Mouse (Mus musculus) intestine, postnatal 0 days (tissue): ENCODE measurements around the gene Phf20. TPM values are rescaled to one million over a fixed set of nuclear protein-coding genes. Genes with fewer than 3 reads are reported as not detected.
A peak's percentile ranks its signal among the peaks of the same experiment; 100 is the strongest.

ENCODE experiments used
- ATAC-seq: fragments of 200-750 bp; cut with Nextera tagmentation; 2 replicates; pipeline ENCODE4 v1.8.0; 2017; ENCODE audit warnings: mild to moderate bottlenecking, moderate TSS enrichment, moderate library complexity
- H3K27ac ChIP-seq: fragments of 300-500 bp; sonication (generic); 2 replicates; pipeline ENCODE4 v1.5.1; 2014; ENCODE audit warnings: mild to moderate bottlenecking, low read depth, low read length, moderate library complexity
- H3K27me3 ChIP-seq: fragments of 300-500 bp; sonication (generic); replicated peaks from 2 replicates; pipeline ENCODE4 v1.6.1; 2014; ENCODE audit warnings: low read length, mixed read lengths; ENCODE audit not compliant: control insufficient read depth, insufficient read depth
- H3K36me3 ChIP-seq: fragments of 300-500 bp; sonication (generic); 2 replicates; pipeline ENCODE4 v1.6.1; 2014; ENCODE audit warnings: mild to moderate bottlenecking, moderate library complexity; ENCODE audit not compliant: control insufficient read depth, insufficient read depth
- H3K4me1 ChIP-seq: fragments of 300-500 bp; sonication (generic); replicated peaks from 2 replicates; pipeline ENCODE4 v1.6.1; 2014; ENCODE audit warnings: antibody characterized with exemption, low read length, mixed read lengths; ENCODE audit not compliant: control insufficient read depth, insufficient read depth
- H3K4me2 ChIP-seq: fragments of 300-500 bp; sonication (generic); replicated peaks from 2 replicates; pipeline ENCODE4 v1.6.1; 2014; ENCODE audit warnings: low read depth, mild to moderate bottlenecking, moderate library complexity
- H3K4me3 ChIP-seq: fragments of 300-500 bp; sonication (generic); 2 replicates; pipeline ENCODE4 v1.5.1; 2014; ENCODE audit warnings: low read depth, low read length
- H3K9ac ChIP-seq: fragments of 300-500 bp; sonication (generic); 2 replicates; pipeline ENCODE4 v1.6.1; 2014; ENCODE audit warnings: mild to moderate bottlenecking, low read depth, low read length
- H3K9me3 ChIP-seq: fragments of 300-500 bp; sonication (generic); 2 replicates; pipeline ENCODE4 v1.6.1; 2016; ENCODE audit warnings: mixed run types; ENCODE audit not compliant: control insufficient read depth
- CTCF ChIP-seq: sonication (generic); IDR thresholded peaks from 2 replicates; pipeline ENCODE4 v1.5.1; 2016; ENCODE audit warnings: low read depth, mild to moderate bottlenecking, control low read depth, antibody characterized with exemption, moderate library complexity
- WGBS: fragments of 180-500 bp; shearing (Covaris S2); extraction: QIAGEN DNeasy Blood & Tissue Kit; methylation state at CpG from one replicate; pipeline ENCODE4 v1.1.7; 2014; 5-methylcytosine and 5-hydroxymethylcytosine counted together
- polyA plus RNA-seq: library from polyadenylated mRNA; unstranded; fragments of >200 nt; fragmentation: Nextera tagmentation; extraction: Ambion mirVana; gene quantifications from 2 replicates; pipeline ENCODE4 v1.2.1, GENCODE M21; 2015

The Phf20 gene
- polyA plus RNA-seq, 1 experiment from 2014 or later = 20.9 TPM

DNA sequence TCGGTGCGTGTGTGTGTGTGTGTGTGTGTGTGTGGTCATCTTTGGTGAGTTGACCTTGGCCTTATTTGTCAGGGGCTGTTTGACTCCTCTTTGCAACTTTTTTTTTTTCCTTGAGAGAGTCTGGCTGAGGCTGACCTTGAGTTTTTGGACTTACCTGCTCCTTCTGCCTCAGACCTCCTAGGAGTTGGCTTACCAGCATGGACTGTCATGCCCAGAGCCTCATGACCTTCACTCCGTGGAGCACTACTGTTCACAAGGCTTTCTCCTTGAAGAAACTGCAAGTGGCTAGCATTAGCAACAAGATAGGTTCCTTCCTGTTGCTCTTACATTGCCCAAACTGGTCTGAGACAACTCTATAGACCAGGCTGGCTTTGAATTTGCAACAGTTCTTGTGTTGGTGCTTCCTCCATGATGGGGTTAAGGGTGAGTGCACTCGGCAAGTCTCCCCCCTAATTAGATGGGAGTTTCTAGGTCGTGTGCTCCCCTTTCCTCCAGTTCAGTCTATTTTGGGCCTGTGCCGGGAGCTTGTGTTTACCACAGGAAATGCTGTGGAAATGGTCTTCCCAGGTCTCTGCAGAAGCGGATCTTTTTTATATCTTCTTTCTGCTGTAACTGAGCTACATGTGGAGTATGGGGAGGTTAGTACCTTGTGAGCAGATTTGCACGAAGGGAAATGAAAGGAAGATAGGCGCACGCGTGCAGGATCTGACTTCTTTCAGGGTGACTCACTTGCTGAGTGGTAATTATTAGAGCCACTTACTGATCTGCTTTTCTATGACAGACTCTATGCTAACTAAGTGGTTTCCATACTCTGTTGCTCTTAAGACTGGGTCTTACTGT is 61.9 kb downstream of the Phf20 start:
- Histone ChIP-seq H3K9ac (no peak overlapping the region), H3K27me3 (no peaks in the 10 kb centered on the region), H3K4me3 (no peak overlapping the region), H3K27ac (no peak overlapping the region), H3K4me2 (no peak overlapping the region), H3K9me3 (no peaks in the 10 kb centered on the region), H3K4me1 (no peaks in the 10 kb centered on the region), H3K36me3 (peaks cover 30% of the 10 kb centered on the region)
- 73% methylated on average over 11 of the region's 11 CpGs for WGBS
- ATAC-seq = no peak
- TF ChIP-seq CTCF = no peak

DNA sequence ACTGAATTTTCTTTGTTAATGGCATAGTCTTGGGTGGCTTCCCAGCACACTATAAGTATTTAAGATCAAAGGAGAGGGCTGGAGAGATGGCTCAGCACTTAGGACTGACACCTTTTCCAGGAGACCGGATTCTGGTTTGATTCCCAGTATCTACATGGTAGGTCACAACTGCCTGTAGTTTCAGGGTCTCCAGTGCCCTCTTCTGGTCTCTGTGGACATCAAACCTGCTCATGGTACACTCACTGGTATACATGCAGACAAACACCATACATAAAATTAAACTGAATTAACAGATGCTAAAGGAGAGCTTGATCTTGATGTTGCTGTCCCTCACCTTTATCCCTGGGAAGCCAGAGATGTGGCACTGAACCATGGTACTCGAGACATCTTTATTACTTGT is 64.7 kb downstream of the Phf20 start:
- H3K9me3 ChIP-seq = no peaks in the 10 kb centered on the region
- H3K4me1 ChIP-seq = no peaks in the 10 kb centered on the region
- 88% methylated on average over 2 of the region's 2 CpGs for WGBS
- H3K27me3 ChIP-seq = no peaks in the 10 kb centered on the region
- no peak overlapping the region for H3K4me2 ChIP-seq
- no peak overlapping the region for H3K9ac ChIP-seq
- TF ChIP-seq CTCF = peak; percentile 56
- H3K36me3 ChIP-seq = peaks cover 22% of the 10 kb centered on the region
- H3K27ac ChIP-seq = no peak overlapping the region
- no peak for ATAC-seq
- H3K4me3 ChIP-seq = no peak overlapping the region

DNA sequence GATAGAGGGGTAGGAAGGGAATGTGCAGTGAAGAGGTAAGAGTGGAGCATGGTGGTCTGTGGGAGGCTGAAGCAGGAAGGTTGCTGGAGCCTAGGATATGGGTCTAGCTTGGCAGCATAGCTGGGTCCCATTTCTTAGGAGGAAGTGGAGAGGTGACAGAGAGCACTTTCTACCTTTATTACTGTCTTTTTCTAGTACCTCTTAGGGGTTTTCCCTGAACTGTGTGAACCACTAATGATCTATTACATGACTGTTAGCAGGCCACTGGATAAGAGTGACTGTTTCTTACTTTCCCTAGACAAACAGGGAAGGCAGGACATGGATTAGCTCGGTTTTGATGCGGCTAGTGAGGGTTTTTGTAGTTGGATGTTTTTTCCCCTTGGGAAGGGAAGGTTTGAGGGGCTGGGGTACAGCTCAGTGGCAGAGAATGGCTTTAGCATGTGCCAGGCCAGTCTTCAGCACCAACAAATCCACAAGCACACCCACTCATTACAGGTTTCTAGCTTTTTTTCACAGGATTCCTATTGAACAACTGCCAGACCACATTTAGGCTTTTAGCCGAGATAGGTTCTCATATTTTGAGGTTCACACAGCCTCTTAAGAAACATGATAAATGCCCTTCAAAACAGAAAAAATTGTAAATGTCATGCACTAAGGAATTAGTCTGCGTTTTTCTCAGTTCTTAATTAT is 67.1 kb downstream of the Phf20 start:
- TF ChIP-seq CTCF = no peak
- H3K9ac ChIP-seq = no peak overlapping the region
- no peaks in the 10 kb centered on the region for H3K4me1 ChIP-seq
- H3K4me2 ChIP-seq = no peak overlapping the region
- no peaks in the 10 kb centered on the region for H3K27me3 ChIP-seq
- 82% methylated on average over 4 of the region's 4 CpGs for WGBS
- H3K9me3 ChIP-seq = no peaks in the 10 kb centered on the region
- peaks cover 22% of the 10 kb centered on the region for H3K36me3 ChIP-seq
- no peak overlapping the region for H3K4me3 ChIP-seq
- H3K27ac ChIP-seq = no peak overlapping the region
- no peak for ATAC-seq

DNA sequence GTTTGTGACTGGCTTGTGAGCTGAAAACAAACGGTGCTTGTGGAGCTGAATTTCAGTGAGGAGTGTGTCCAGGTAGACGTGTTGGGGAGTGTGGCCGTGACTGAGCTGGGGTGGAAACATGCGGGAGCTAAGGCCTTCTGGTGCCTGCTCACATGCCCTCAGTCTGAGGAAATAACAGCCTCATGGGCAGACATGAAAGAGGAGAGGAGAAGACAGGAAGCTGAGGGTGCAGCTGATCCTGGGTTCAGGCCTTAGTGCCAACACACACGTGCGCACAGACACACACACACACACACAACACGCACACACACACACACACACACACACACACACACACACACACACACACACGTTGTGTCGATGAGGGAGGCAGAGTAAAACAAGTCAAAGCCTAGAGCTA is 71.4 kb downstream of the Phf20 start:
- Histone ChIP-seq H3K9me3 (no peaks in the 10 kb centered on the region), H3K4me2 (no peak overlapping the region), H3K27me3 (no peaks in the 10 kb centered on the region), H3K4me3 (no peak overlapping the region), H3K4me1 (no peaks in the 10 kb centered on the region), H3K36me3 (peaks cover 11% of the 10 kb centered on the region; the same call in 1 of the 2 replicates), H3K9ac (no peak overlapping the region), H3K27ac (no peak overlapping the region)
- ATAC-seq = no peak
- WGBS = 87% methylated on average over 9 of the region's 9 CpGs
- TF ChIP-seq CTCF = no peak

DNA sequence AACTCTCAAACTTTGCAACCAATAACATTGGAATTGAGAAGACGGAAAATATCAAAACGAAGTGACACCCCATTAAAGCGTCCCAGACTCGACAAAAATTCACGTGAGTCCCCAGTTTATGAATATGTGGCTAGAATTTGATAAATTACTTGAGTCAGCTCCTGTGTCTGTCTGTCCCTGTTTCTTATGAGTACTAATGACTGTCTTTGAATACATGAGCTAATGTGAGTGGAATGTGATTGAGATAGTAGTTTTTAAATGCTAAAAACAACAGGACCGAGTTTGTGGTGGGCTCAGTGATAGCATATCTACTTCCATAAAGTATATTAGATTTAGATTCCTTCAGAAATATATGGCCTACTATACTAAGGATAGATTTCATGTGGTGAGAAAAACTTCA is 76.3 kb downstream of the Phf20 start:
- no peak overlapping the region for H3K4me2 ChIP-seq
- H3K9me3 ChIP-seq = no peaks in the 10 kb centered on the region
- peaks cover 20% of the 10 kb centered on the region for H3K36me3 ChIP-seq
- WGBS = 86% methylated on average over 6 of the region's 6 CpGs
- H3K4me1 ChIP-seq = no peaks in the 10 kb centered on the region
- ATAC-seq = no peak
- no peak overlapping the region for H3K9ac ChIP-seq
- TF ChIP-seq CTCF = no peak
- H3K27ac ChIP-seq = no peak overlapping the region
- H3K27me3 ChIP-seq = no peaks in the 10 kb centered on the region
- no peak overlapping the region for H3K4me3 ChIP-seq

DNA sequence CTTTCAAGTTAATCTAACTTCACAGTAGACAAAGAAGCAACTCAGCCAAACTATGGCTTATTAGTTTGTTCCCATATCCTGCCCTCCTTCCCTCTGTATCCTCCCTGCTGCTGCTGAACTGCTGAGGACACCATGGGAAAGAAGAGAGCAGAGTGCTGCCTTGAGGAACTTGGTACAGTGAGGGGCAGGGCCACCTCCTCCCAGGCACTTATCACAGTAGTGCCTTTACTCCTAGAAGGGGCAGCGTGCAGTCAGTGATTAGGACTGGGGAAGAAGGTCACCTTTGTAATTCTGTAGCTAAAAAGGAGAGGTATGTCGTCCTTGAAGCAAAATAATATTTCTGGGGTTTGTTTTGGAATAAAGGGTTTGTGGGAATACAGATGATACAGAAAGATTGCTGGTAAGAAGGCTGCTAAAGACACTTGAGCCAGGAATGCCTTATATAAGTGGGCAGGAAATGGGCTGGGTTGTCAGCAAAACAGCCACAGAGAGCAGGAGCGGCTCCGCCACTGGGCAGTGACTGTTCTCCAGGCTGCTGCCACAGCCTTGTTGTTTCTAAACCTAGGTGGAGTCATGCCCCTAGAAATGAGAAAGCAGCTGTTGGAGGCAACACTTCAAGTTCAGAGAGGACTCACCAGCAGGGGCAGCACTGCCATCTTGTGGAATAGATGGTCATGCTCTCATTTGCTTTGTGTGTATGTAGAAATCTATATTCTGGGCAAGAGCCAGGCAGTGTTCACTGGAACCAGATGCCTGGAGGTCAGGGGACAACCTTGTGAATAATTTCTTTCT is 82.2 kb downstream of the Phf20 start:
- Histone ChIP-seq H3K9me3 (no peaks in the 10 kb centered on the region), H3K27me3 (no peaks in the 10 kb centered on the region), H3K4me3 (no peak overlapping the region), H3K4me2 (no peak overlapping the region), H3K27ac (no peak overlapping the region), H3K4me1 (no peaks in the 10 kb centered on the region), H3K36me3 (peaks cover 25% of the 10 kb centered on the region), H3K9ac (no peak overlapping the region)
- ATAC-seq = peak; percentile 69
- TF ChIP-seq CTCF = peak; percentile 94
- WGBS = 50% methylated on average over 4 of the region's 4 CpGs
